Mouse (Mus musculus): ENCODE measurements around the gene Ralgds. TPM values are rescaled to one million over a fixed set of nuclear protein-coding genes. Genes with fewer than 3 reads are reported as not detected.
A peak's percentile ranks its signal among the peaks of the same experiment; 100 is the strongest.
"Not testable (repeated sequence)": the region's sequence is repeated elsewhere in the genome, so short reads cannot be mapped to it uniquely, and the experiment has no call there.

Gene Ralgds
- polyA plus RNA-seq, 1 experiment from 2014 or later = 87.8 TPM

GRCm38 (mm10) chr2:28511600-28511999 lies 1.3 kb upstream of the Ralgds start:
- not testable (repeated sequence) for H3K4me2 ChIP-seq (replicated peaks); H3K27me3 ChIP-seq; H3K27ac ChIP-seq (replicated peaks); H3K36me3 ChIP-seq; ATAC-seq (replicated peaks); H3K4me3 ChIP-seq; H3K9me3 ChIP-seq; H3K9ac ChIP-seq (replicated peaks)
- H3K4me1 ChIP-seq = peaks cover 35% of the 10 kb centered on the region
- 51% methylated on average over 5 of the region's 5 CpGs for WGBS

GRCm38 (mm10) chr2:28513431-28514370 lies 776 bp downstream of the Ralgds start:
- Histone ChIP-seq H3K27ac (replicated peaks) (peak overlapping the region; percentile 90), H3K4me1 (peaks cover 54% of the 10 kb centered on the region), H3K9me3 (no peaks in the 10 kb centered on the region), H3K9ac (replicated peaks) (peak overlapping the region; percentile 97), H3K4me3 (peak overlapping the region; percentile 95), H3K36me3 (no peaks in the 10 kb centered on the region), H3K27me3 (no peaks in the 10 kb centered on the region), H3K4me2 (replicated peaks) (peak overlapping the region; percentile 62)
- WGBS = 6% methylated on average over 47 of the region's 47 CpGs
- peak; percentile 49 for ATAC-seq (replicated peaks)

- 25% methylated on average over 5 of the region's 5 CpGs for WGBS
- Histone ChIP-seq H3K4me3 (peak overlapping the region; percentile 95), H3K4me2 (replicated peaks) (peak overlapping the region; percentile 62), H3K36me3 (no peaks in the 10 kb centered on the region), H3K27ac (replicated peaks) (peak overlapping the region; percentile 90), H3K9ac (replicated peaks) (peak overlapping the region; percentile 97), H3K4me1 (peaks cover 55% of the 10 kb centered on the region), H3K9me3 (no peaks in the 10 kb centered on the region), H3K27me3 (no peaks in the 10 kb centered on the region)
- ATAC-seq (replicated peaks) = no peak
Measured at GRCm38 (mm10) chr2:28514489-28514888, 1.6 kb downstream of the Ralgds start.

GRCm38 (mm10) chr2:28517206-28517909 lies 4.4 kb downstream of the Ralgds start:
- ATAC-seq (replicated peaks) = no peak
- H3K4me1 ChIP-seq = peaks cover 78% of the 10 kb centered on the region
- H3K4me2 ChIP-seq (replicated peaks) = no peak overlapping the region
- H3K4me3 ChIP-seq = no peak overlapping the region
- peak overlapping the region; percentile 62 for H3K27ac ChIP-seq (replicated peaks)
- H3K27me3 ChIP-seq = no peaks in the 10 kb centered on the region
- H3K9ac ChIP-seq (replicated peaks) = no peak overlapping the region
- WGBS = 45% methylated on average over 5 of the region's 5 CpGs
- peaks cover 4% of the 10 kb centered on the region; the same call in 1 of the 2 replicates for H3K36me3 ChIP-seq
- H3K9me3 ChIP-seq = no peaks in the 10 kb centered on the region

GRCm38 (mm10) chr2:28518231-28518630 lies 5.3 kb downstream of the Ralgds start:
- 23% methylated on average over 2 of the region's 2 CpGs for WGBS
- H3K9ac ChIP-seq (replicated peaks) = no peak overlapping the region
- no peaks in the 10 kb centered on the region for H3K9me3 ChIP-seq
- peak overlapping the region; percentile 62 for H3K27ac ChIP-seq (replicated peaks)
- H3K4me3 ChIP-seq = no peak overlapping the region
- H3K36me3 ChIP-seq = peaks cover 5% of the 10 kb centered on the region; the same call in 1 of the 2 replicates
- 0 out of 2 replicates have a peak overlapping the region, but pooled peaks have one; percentile 13 for H3K4me2 ChIP-seq (replicated peaks)
- peaks cover 76% of the 10 kb centered on the region for H3K4me1 ChIP-seq
- H3K27me3 ChIP-seq = no peaks in the 10 kb centered on the region
- peak; percentile 24; the same call in 1 of the 2 replicates for ATAC-seq (replicated peaks)

GRCm38 (mm10) chr2:28520581-28520980 lies 7.7 kb downstream of the Ralgds start:
- Histone ChIP-seq H3K27ac (replicated peaks) (no peak overlapping the region), H3K9me3 (no peaks in the 10 kb centered on the region), H3K4me3 (no peak overlapping the region), H3K36me3 (peaks cover 5% of the 10 kb centered on the region; the same call in 1 of the 2 replicates), H3K4me1 (peaks cover 80% of the 10 kb centered on the region), H3K4me2 (replicated peaks) (no peak overlapping the region), H3K27me3 (no peaks in the 10 kb centered on the region), H3K9ac (replicated peaks) (no peak overlapping the region)
- 67% methylated on average over 5 of the region's 5 CpGs for WGBS
- no peak for ATAC-seq (replicated peaks)

- H3K9ac ChIP-seq (replicated peaks) = no peak overlapping the region
- 83% methylated on average over 6 of the region's 6 CpGs for WGBS
- no peak for ATAC-seq (replicated peaks)
- H3K4me2 ChIP-seq (replicated peaks) = no peak overlapping the region
- peaks cover 80% of the 10 kb centered on the region for H3K4me1 ChIP-seq
- H3K9me3 ChIP-seq = no peaks in the 10 kb centered on the region
- peak overlapping the region; percentile 19; the same call in 1 of the 2 replicates for H3K27ac ChIP-seq (replicated peaks)
- H3K4me3 ChIP-seq = no peak overlapping the region
- H3K36me3 ChIP-seq = peaks cover 5% of the 10 kb centered on the region; the same call in 1 of the 2 replicates
- H3K27me3 ChIP-seq = no peaks in the 10 kb centered on the region
Measured at GRCm38 (mm10) chr2:28521571-28522151, 8.7 kb downstream of the Ralgds start.

GRCm38 (mm10) chr2:28522166-28522565 lies 9.2 kb downstream of the Ralgds start:
- WGBS = 84% methylated on average over 4 of the region's 4 CpGs
- peaks cover 81% of the 10 kb centered on the region for H3K4me1 ChIP-seq

GRCm38 (mm10) chr2:28523643-28524117 lies 10.8 kb downstream of the Ralgds start:
- H3K4me2 ChIP-seq (replicated peaks) = no peak overlapping the region
- no peak overlapping the region for H3K4me3 ChIP-seq
- no peaks in the 10 kb centered on the region for H3K9me3 ChIP-seq
- WGBS = 5% methylated on average over 5 of the region's 5 CpGs
- peaks cover 5% of the 10 kb centered on the region; the same call in 1 of the 2 replicates for H3K36me3 ChIP-seq
- H3K4me1 ChIP-seq = peaks cover 80% of the 10 kb centered on the region
- H3K27ac ChIP-seq (replicated peaks) = peak overlapping the region; percentile 81
- no peaks in the 10 kb centered on the region for H3K27me3 ChIP-seq
- H3K9ac ChIP-seq (replicated peaks) = no peak overlapping the region
- peak; percentile 90 for ATAC-seq (replicated peaks)

More at GRCm38 (mm10) chr2:28522166-28522565, 9.2 kb downstream of the Ralgds start:
- Histone ChIP-seq H3K9me3 (no peaks in the 10 kb centered on the region), H3K4me3 (no peak overlapping the region), H3K27me3 (no peaks in the 10 kb centered on the region), H3K36me3 (peaks cover 5% of the 10 kb centered on the region; the same call in 1 of the 2 replicates), H3K9ac (replicated peaks) (no peak overlapping the region), H3K27ac (replicated peaks) (peak overlapping the region; percentile 19; the same call in 1 of the 2 replicates), H3K4me2 (replicated peaks) (no peak overlapping the region)
- no peak for ATAC-seq (replicated peaks)

- Histone ChIP-seq H3K4me1 (peaks cover 83% of the 10 kb centered on the region), H3K27me3 (no peaks in the 10 kb centered on the region), H3K36me3 (peaks cover 5% of the 10 kb centered on the region; the same call in 1 of the 2 replicates), H3K4me3 (no peak overlapping the region), H3K9ac (replicated peaks) (no peak overlapping the region), H3K4me2 (replicated peaks) (no peak overlapping the region), H3K9me3 (no peaks in the 10 kb centered on the region), H3K27ac (replicated peaks) (peak overlapping the region; percentile 81)
- WGBS = 77% methylated on average over 10 of the region's 10 CpGs
- ATAC-seq (replicated peaks) = no peak
Measured at GRCm38 (mm10) chr2:28524406-28524805, 11.5 kb downstream of the Ralgds start.

- Histone ChIP-seq H3K27me3 (no peaks in the 10 kb centered on the region), H3K27ac (replicated peaks) (peak overlapping the region; percentile 81), H3K4me3 (no peak overlapping the region), H3K9me3 (no peaks in the 10 kb centered on the region), H3K4me1 (peaks cover 88% of the 10 kb centered on the region), H3K36me3 (peaks cover 5% of the 10 kb centered on the region; the same call in 1 of the 2 replicates), H3K4me2 (replicated peaks) (no peak overlapping the region; the same call in 1 of the 2 replicates), H3K9ac (replicated peaks) (no peak overlapping the region)
- 16% methylated on average over 11 of the region's 11 CpGs for WGBS
- peak; percentile 36 for ATAC-seq (replicated peaks)
Measured at GRCm38 (mm10) chr2:28525219-28525942, 12.5 kb downstream of the Ralgds start.
